Mouse (Mus musculus) C2C12 (cell line): ENCODE data around the gene Rwdd4a.

ENCODE experiments used
- CTCF ChIP-seq: IDR thresholded peaks from one replicate; pipeline ENCODE4 v1.5.1; 2011; ENCODE audit not compliant: control insufficient read depth, insufficient read depth, insufficient read length
- USF1 ChIP-seq: IDR thresholded peaks from one replicate; pipeline ENCODE4 v1.6.1; 2011; ENCODE audit warnings: low read depth, mild to moderate bottlenecking, control low read depth, moderate library complexity

- TF ChIP-seq USF1 (no peak), CTCF (no peak)
These were observed 5.4 kb upstream of the Rwdd4a start for GRCm38 (mm10) chr8:47528094-47528493.
